Mouse (Mus musculus): Measurements from ENCODE around the gene Aatk. TPM values are rescaled to one million over a fixed set of nuclear protein-coding genes. Genes with fewer than 3 reads are reported as not detected.

Gene Aatk
- 0.11 TPM for polyA plus RNA-seq (2014; fragmentation: Illumina TruSeq; extraction: RNeasy Lipid Tissue Mini Kit (QIAGEN cat#74804))

GRCm38 (mm10) chr11:120046553-120047191, at the start of gene Aatk:
Gene Aatk (minus strand): TSS chr11:120047167.

GRCm38 (mm10) chr11:120086702-120087152, 39.8 kb upstream of the Aatk start, which contains the start of gene Cep131:
Gene Cep131 (minus strand): TSS chr11:120086827.

Other genes starting within 250 kb of the Aatk start
- gene Chmp6, start 133.7 kb downstream of the Aatk start, polyA plus RNA-seq (2014; fragmentation: Illumina TruSeq; extraction: RNeasy Lipid Tissue Mini Kit (QIAGEN cat#74804)), result 0.60 TPM
- 1.1 TPM for gene Baiap2, start 104.4 kb downstream of the Aatk start, polyA plus RNA-seq (2014; fragmentation: Illumina TruSeq; extraction: RNeasy Lipid Tissue Mini Kit (QIAGEN cat#74804))
- 0.74 TPM for gene Cep131, start 39.7 kb upstream of the Aatk start, polyA plus RNA-seq (2014; fragmentation: Illumina TruSeq; extraction: RNeasy Lipid Tissue Mini Kit (QIAGEN cat#74804))
- 0.60 TPM for gene Tepsin, start 51.6 kb upstream of the Aatk start, polyA plus RNA-seq (2014; fragmentation: Illumina TruSeq; extraction: RNeasy Lipid Tissue Mini Kit (QIAGEN cat#74804))
- 1.6 TPM for gene Ndufaf8, start 51.8 kb upstream of the Aatk start, polyA plus RNA-seq (2014; fragmentation: Illumina TruSeq; extraction: RNeasy Lipid Tissue Mini Kit (QIAGEN cat#74804))
- gene Slc38a10, start 104.2 kb upstream of the Aatk start, polyA plus RNA-seq (2014; fragmentation: Illumina TruSeq; extraction: RNeasy Lipid Tissue Mini Kit (QIAGEN cat#74804)), result 1.4 TPM
- gene Bahcc1, start 185.8 kb upstream of the Aatk start, polyA plus RNA-seq (2014; fragmentation: Illumina TruSeq; extraction: RNeasy Lipid Tissue Mini Kit (QIAGEN cat#74804)), result 2.5 TPM

All from ovary, adult 10 weeks (tissue).